Mouse (Mus musculus): Measurements from ENCODE around the gene Slc25a25.

DNA sequence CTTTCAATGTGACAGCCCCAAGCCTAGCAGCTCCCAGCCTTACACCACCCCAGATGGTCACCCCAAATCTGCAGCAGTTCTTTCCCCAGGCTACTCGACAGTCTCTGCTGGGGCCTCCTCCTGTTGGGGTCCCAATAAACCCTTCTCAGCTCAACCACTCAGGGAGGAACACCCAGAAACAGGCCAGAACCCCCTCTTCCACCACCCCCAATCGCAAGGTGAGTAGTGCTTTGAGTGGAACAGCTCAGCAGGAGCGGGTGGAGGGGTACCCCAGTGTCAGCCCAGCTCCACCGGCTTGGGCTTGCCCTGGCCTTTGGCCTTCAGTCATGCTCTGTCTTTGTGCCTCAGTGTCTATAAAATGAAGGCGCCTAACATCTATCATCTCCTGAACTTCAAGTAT, 83.9 kb downstream of the Slc25a25 start:
- TF ChIP-seq CEBPB (IDR thresholded peaks at IDR 0.05; ENCODE audit: low read depth) (no peak), USF1 (IDR thresholded peaks at IDR 0.05; ENCODE audit: low read depth) (no peak), CTCF (IDR thresholded peaks at IDR 0.05; ENCODE audit: control insufficient read depth, insufficient read depth, insufficient read length) (no peak), MYOG (IDR thresholded peaks at IDR 0.05; ENCODE audit: control insufficient read depth, extremely low read depth, insufficient read length) (no peak)
